Mouse (Mus musculus) MEL (cell line): Measurements from ENCODE around the gene Bcl6. TPM values are rescaled to one million over a fixed set of nuclear protein-coding genes. Genes with fewer than 3 reads are reported as not detected.

Experiments
- DNase-seq: peaks from one replicate; pipeline ENCODE4 v3.0.0; 2011; ENCODE audit warnings: low read depth, low spot score
- H3K27ac ChIP-seq: 2 replicates; pipeline ENCODE4 v1.5.1; 2012; ENCODE audit warnings: low read depth, mild to moderate bottlenecking, control low read depth, low read length, moderate library complexity; ENCODE audit not compliant: control insufficient read depth
- H3K27me3 ChIP-seq, 2 experiments: fragments of 150-350 bp in 1 of 2; sonication (generic) in 1 of 2; 2 replicates each; pipeline ENCODE4 v1.6.1; 2012; ENCODE audit warnings: low read length in 2 of 2, mild to moderate bottlenecking in 2 of 2, improper control_type of control experiment in 1 of 2, moderate library complexity in 1 of 2; ENCODE audit not compliant: insufficient read depth in 2 of 2, control insufficient read depth in 1 of 2
- H3K36me3 ChIP-seq, 2 experiments: 2 replicates each; pipeline ENCODE4 v1.6.1; 2012 to 2014; ENCODE audit warnings: low read length in 2 of 2, improper control_type of control experiment in 1 of 2, inconsistent platforms in 1 of 2, mild to moderate bottlenecking in 1 of 2; ENCODE audit not compliant: insufficient read depth in 2 of 2, control insufficient read depth in 1 of 2
- H3K4me1 ChIP-seq, 2 experiments: fragments of 150-350 bp in 1 of 2; sonication (generic) in 1 of 2; 2 replicates each; pipeline ENCODE4 v1.6.1; 2012; ENCODE audit warnings: low read length in 2 of 2, improper control_type of control experiment in 1 of 2, mild to moderate bottlenecking in 1 of 2; ENCODE audit not compliant: insufficient read depth in 2 of 2, control insufficient read depth in 1 of 2
- H3K4me3 ChIP-seq, 2 experiments: fragments of 150-350 bp in 1 of 2; sonication (generic) in 1 of 2; 2 replicates each; pipeline ENCODE4 v1.5.1; 2012; ENCODE audit warnings: low read depth in 2 of 2, low read length in 2 of 2, mild to moderate bottlenecking in 2 of 2, moderate library complexity in 2 of 2, control low read depth in 1 of 2, improper control_type of control experiment in 1 of 2; ENCODE audit not compliant: control insufficient read depth in 1 of 2, insufficient read depth in 1 of 2
- H3K79me2 ChIP-seq: 2 replicates; pipeline ENCODE4 v1.6.1; 2012; ENCODE audit warnings: mild to moderate bottlenecking, low read length, moderate library complexity; ENCODE audit not compliant: control insufficient read depth, poor library complexity, insufficient read depth
- H3K9ac ChIP-seq: 2 replicates; pipeline ENCODE4 v1.6.1; 2012; ENCODE audit warnings: low read depth, mild to moderate bottlenecking, control low read depth, low read length, moderate library complexity; ENCODE audit not compliant: control insufficient read depth, poor library complexity, severe bottlenecking
- H3K9me3 ChIP-seq: fragments of 150-350 bp; sonication (generic); replicated peaks from 2 replicates; pipeline ENCODE4 v1.6.1; 2012; ENCODE audit warnings: mild to moderate bottlenecking, low read length, improper control_type of control experiment, moderate library complexity; ENCODE audit not compliant: insufficient read depth
- BHLHE40 ChIP-seq: IDR thresholded peaks from 2 replicates; pipeline ENCODE4 v1.6.1; 2012; ENCODE audit warnings: low read depth, mild to moderate bottlenecking, inconsistent platforms, low read length, improper control_type of control experiment, borderline replicate concordance
- CHD1 ChIP-seq: IDR thresholded peaks from 2 replicates; pipeline ENCODE4 v1.6.1; 2012; ENCODE audit warnings: low read depth, mild to moderate bottlenecking, inconsistent platforms, low read length, improper control_type of control experiment
- CHD2 ChIP-seq: IDR thresholded peaks from 2 replicates; pipeline ENCODE4 v1.6.1; 2011; ENCODE audit warnings: low read length, improper control_type of control experiment
- CTCF ChIP-seq, 3 experiments: IDR thresholded peaks in 2 of 3; conservative IDR thresholded peaks in 1 of 3; 2 replicates each; pipeline ENCODE4 v1.5.1; 2011 to 2012; ENCODE audit warnings: low read length in 3 of 3, low read depth in 2 of 3, mild to moderate bottlenecking in 2 of 3, improper control_type of control experiment in 1 of 3, inconsistent platforms in 1 of 3, mixed read lengths in 1 of 3, moderate library complexity in 1 of 3; ENCODE audit not compliant: control insufficient read depth in 1 of 3, insufficient read depth in 1 of 3, poor library complexity in 1 of 3, severe bottlenecking in 1 of 3
- ELF1 ChIP-seq: IDR thresholded peaks from 2 replicates; pipeline ENCODE4 v1.6.1; 2014; ENCODE audit warnings: low read depth, mild to moderate bottlenecking, inconsistent platforms, low read length, improper control_type of control experiment, moderate library complexity
- ETS1 ChIP-seq: IDR thresholded peaks from 2 replicates; pipeline ENCODE4 v1.6.1; 2012; ENCODE audit warnings: low read depth, mild to moderate bottlenecking, inconsistent platforms, low read length, improper control_type of control experiment, moderate library complexity
- HCFC1 ChIP-seq: IDR thresholded peaks from 2 replicates; pipeline ENCODE4 v1.6.1; 2012; ENCODE audit warnings: low read depth, mild to moderate bottlenecking, inconsistent platforms, low read length, improper control_type of control experiment, moderate library complexity
- JUND ChIP-seq: IDR thresholded peaks from 2 replicates; pipeline ENCODE4 v1.6.1; 2011; ENCODE audit warnings: low read depth, mild to moderate bottlenecking, improper control_type of control experiment, low read length
- KAT2A ChIP-seq: conservative IDR thresholded peaks from 2 replicates; pipeline ENCODE4 v1.6.1; 2012; ENCODE audit warnings: low read depth, low read length, improper control_type of control experiment, inconsistent platforms
- MAFK ChIP-seq: IDR thresholded peaks from 2 replicates; pipeline ENCODE4 v1.6.1; 2011; ENCODE audit warnings: low read depth, mild to moderate bottlenecking, low read length, improper control_type of control experiment, borderline replicate concordance
- MAZ ChIP-seq: IDR thresholded peaks from 2 replicates; pipeline ENCODE4 v1.6.1; 2012; ENCODE audit warnings: low read depth, mild to moderate bottlenecking, inconsistent platforms, low read length, improper control_type of control experiment
- MYB ChIP-seq: IDR thresholded peaks from 2 replicates; pipeline ENCODE4 v1.6.1; 2011; ENCODE audit warnings: mild to moderate bottlenecking, low read depth, low read length, improper control_type of control experiment
- NELFE ChIP-seq: IDR thresholded peaks from 2 replicates; pipeline ENCODE4 v1.6.1; 2011; ENCODE audit warnings: low read depth, low read length, improper control_type of control experiment
- POLR2A ChIP-seq, 2 experiments: IDR thresholded peaks; 2 replicates each; pipeline ENCODE4 v1.6.1; 2011 to 2012; ENCODE audit warnings: low read length in 2 of 2, mild to moderate bottlenecking in 2 of 2, control low read depth in 1 of 2, improper control_type of control experiment in 1 of 2, low read depth in 1 of 2, moderate library complexity in 1 of 2; ENCODE audit not compliant: control insufficient read depth in 1 of 2, insufficient read depth in 1 of 2, poor library complexity in 1 of 2
- POLR2AphosphoS2 ChIP-seq: IDR thresholded peaks from 2 replicates; pipeline ENCODE4 v1.6.1; 2011; ENCODE audit warnings: low read length, improper control_type of control experiment
- POLR2AphosphoS5 ChIP-seq: IDR thresholded peaks from 2 replicates; pipeline ENCODE4 v1.6.1; 2012; ENCODE audit warnings: low read depth, borderline replicate concordance, mild to moderate bottlenecking, inconsistent platforms, low read length, moderate library complexity, mixed read lengths
- RAD21 ChIP-seq: IDR thresholded peaks from 2 replicates; pipeline ENCODE4 v1.6.1; 2011; ENCODE audit warnings: mild to moderate bottlenecking, low read depth, low read length, improper control_type of control experiment
- RCOR1 ChIP-seq: IDR thresholded peaks from 2 replicates; pipeline ENCODE4 v1.6.1; 2012; ENCODE audit warnings: low read depth, mild to moderate bottlenecking, inconsistent platforms, low read length, improper control_type of control experiment
- TAL1 ChIP-seq: IDR thresholded peaks from 2 replicates; pipeline ENCODE4 v1.6.1; 2012; ENCODE audit warnings: mild to moderate bottlenecking, inconsistent platforms, low read length, moderate library complexity, mixed read lengths
- TCF12 ChIP-seq: IDR thresholded peaks from 2 replicates; pipeline ENCODE4 v1.6.1; 2014; ENCODE audit warnings: low read depth, mild to moderate bottlenecking, inconsistent platforms, low read length, improper control_type of control experiment, moderate library complexity
- USF1 ChIP-seq: IDR thresholded peaks from 2 replicates; pipeline ENCODE4 v1.6.1; 2014; ENCODE audit warnings: low read depth, mild to moderate bottlenecking, inconsistent platforms, low read length, improper control_type of control experiment, moderate library complexity
- USF2 ChIP-seq, 2 experiments: IDR thresholded peaks; 2 replicates each; pipeline ENCODE4 v1.6.1; 2011 to 2012; ENCODE audit warnings: improper control_type of control experiment in 2 of 2, low read length in 2 of 2, borderline replicate concordance in 1 of 2, inconsistent platforms in 1 of 2, low read depth in 1 of 2, mild to moderate bottlenecking in 1 of 2; ENCODE audit not compliant: insufficient read depth in 1 of 2
- ZNF384 ChIP-seq: IDR thresholded peaks from 2 replicates; pipeline ENCODE4 v1.6.1; 2012; ENCODE audit warnings: low read depth, mild to moderate bottlenecking, inconsistent platforms, low read length, improper control_type of control experiment
- polyA plus RNA-seq, 2 experiments: library from polyadenylated mRNA; stranded (reverse) in 1 of 2; unstranded in 1 of 2; fragments of >175 nt in 1 of 2; fragments of >200 nt in 1 of 2; gene quantifications; 2 replicates each; pipeline versions ENCODE4 v1.2.1 to v1.2.4; 2012; ENCODE audit warnings: low replicate concordance in 2 of 2, low read depth in 1 of 2; ENCODE audit not compliant: insufficient read length in 2 of 2, insufficient read depth in 1 of 2, missing spikeins in 1 of 2
- total RNA-seq: library from RNA; depleted of rRNA; stranded (reverse); fragments of 300-350 nt; gene quantifications from 2 replicates; pipeline ENCODE4 v1.2.3, GENCODE M21; 2012

The Bcl6 gene
- total and polyA plus RNA-seq, 3 experiments: not detected

DNA sequence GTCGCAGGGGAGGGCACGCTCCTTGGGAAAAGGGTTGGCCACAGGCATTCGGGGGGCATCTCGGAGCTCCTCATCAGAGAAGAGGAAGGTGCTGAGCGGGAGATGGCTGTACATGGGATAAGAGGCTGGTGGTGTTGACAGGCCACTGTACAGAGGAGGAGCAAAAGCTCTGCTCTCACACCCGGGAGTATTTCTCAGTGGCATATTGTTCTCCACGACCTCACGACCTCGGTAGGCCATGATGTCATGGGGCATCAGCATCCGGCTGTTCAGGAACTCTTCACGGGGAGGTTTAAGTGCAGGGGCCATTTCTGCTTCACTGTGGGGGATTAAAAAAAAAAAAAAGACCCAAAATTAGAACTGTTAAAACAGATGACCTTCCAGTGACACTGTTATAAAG is 15.8 kb downstream of the Bcl6 start:
- Histone ChIP-seq H3K36me3 (no peaks in the 10 kb centered on the region), H3K4me1 (no peaks in the 10 kb centered on the region), H3K79me2 (no peaks in the 10 kb centered on the region), H3K27ac (no peak overlapping the region), H3K9me3 (no peaks in the 10 kb centered on the region), H3K9ac (no peak overlapping the region), H3K27me3 (no peaks in the 10 kb centered on the region), H3K4me3 (no peak overlapping the region)
- TF ChIP-seq JUND (no peak), RCOR1 (no peak), POLR2AphosphoS2 (no peak), NELFE (no peak)
- no peak for DNase-seq

- no peak overlapping the region for H3K4me3 ChIP-seq
These were observed 16.4 kb downstream of the Bcl6 start for GRCm38 (mm10) chr16:23972126-23972740.

GRCm38 (mm10) chr16:23969919-23970318 is 18.7 kb downstream of the Bcl6 start:
- no peaks in the 10 kb centered on the region for H3K36me3 ChIP-seq
- TF ChIP-seq POLR2AphosphoS5 (no peak), POLR2A (IDR thresholded peaks at IDR 0.05; ENCODE audit: control insufficient read depth in 1 of 2, insufficient read depth in 1 of 2, low read depth in 1 of 2, low read length in 2 of 2, poor library complexity in 1 of 2) (no peak), RAD21 (no peak), MAZ (no peak), ETS1 (no peak)
- TF ChIP-seq, all 39 proteins: peak for 0
- no peak for DNase-seq
- Histone ChIP-seq H3K9me3 (no peaks in the 10 kb centered on the region), H3K79me2 (no peaks in the 10 kb centered on the region), H3K4me3 (no peak overlapping the region), H3K27me3 (no peaks in the 10 kb centered on the region), H3K9ac (no peak overlapping the region), H3K4me1 (no peaks in the 10 kb centered on the region), H3K27ac (no peak overlapping the region)

More at GRCm38 (mm10) chr16:23972126-23972740, 16.4 kb downstream of the Bcl6 start:
- H3K9ac ChIP-seq: no peak overlapping the region
- no peak for DNase-seq
- TF ChIP-seq MAZ: no peak
- TF ChIP-seq USF2 (IDR thresholded peaks at IDR 0.05; ENCODE audit: borderline replicate concordance in 1 of 2, insufficient read depth in 1 of 2, low read depth in 1 of 2, low read length in 2 of 2): no peak
- TF ChIP-seq ELF1: no peak
- no peak for TF ChIP-seq POLR2AphosphoS5
- no peak for TF ChIP-seq KAT2A
- no peak for TF ChIP-seq BHLHE40
- TF ChIP-seq CTCF (IDR thresholded peaks at IDR 0.05 in 2 of 3, conservative IDR thresholded peaks at IDR 0.05 in 1 of 3; ENCODE audit: control insufficient read depth in 1 of 3, insufficient read depth in 1 of 3, low read depth in 2 of 3, low read length in 3 of 3, poor library complexity in 1 of 3, severe bottlenecking in 1 of 3): no peak
- TF ChIP-seq HCFC1: no peak
- no peak for TF ChIP-seq MAFK
- TF ChIP-seq MYB: no peak
- no peak for TF ChIP-seq POLR2A (IDR thresholded peaks at IDR 0.05; ENCODE audit: control insufficient read depth in 1 of 2, insufficient read depth in 1 of 2, low read depth in 1 of 2, low read length in 2 of 2, poor library complexity in 1 of 2)
- no peak for TF ChIP-seq TAL1
- TF ChIP-seq CHD1: no peak
- TF ChIP-seq USF1: no peak
- no peak for TF ChIP-seq CHD2
- TF ChIP-seq JUND: no peak
- TF ChIP-seq NELFE: no peak
- no peak for TF ChIP-seq TCF12
- no peak for TF ChIP-seq ZNF384
- H3K9me3 ChIP-seq: no peaks in the 10 kb centered on the region
- H3K27ac ChIP-seq: no peak overlapping the region
- H3K36me3 ChIP-seq: no peaks in the 10 kb centered on the region
- no peaks in the 10 kb centered on the region for H3K79me2 ChIP-seq
- no peaks in the 10 kb centered on the region for H3K27me3 ChIP-seq
- H3K4me1 ChIP-seq: no peaks in the 10 kb centered on the region
